Mouse (Mus musculus): ENCODE measurements around the gene Sohlh1.

GRCm38 (mm10) chr2:25877736-25878268 is 30.8 kb upstream of the Sohlh1 start:
- TF ChIP-seq CTCF (IDR thresholded peaks at IDR 0.05; ENCODE audit: low read depth, low read length) (no peak), GATA1 (IDR thresholded peaks at IDR 0.05; ENCODE audit: borderline replicate concordance, low read length) (no peak), POLR2AphosphoS5 (IDR thresholded peaks at IDR 0.05; ENCODE audit: insufficient replicate concordance, low read depth, low read length) (no peak), TAL1 (conservative IDR thresholded peaks at IDR 0.05; ENCODE audit: low read depth, low read length) (no peak), GATA2 (IDR thresholded peaks at IDR 0.05; ENCODE audit: borderline replicate concordance, low read depth, low read length) (no peak)
